Mouse (Mus musculus) gastrocnemius, postnatal 4 days (tissue): ENCODE results near the gene Nol6. TPM values are rescaled to one million over a fixed set of nuclear protein-coding genes. Genes with fewer than 3 reads are reported as not detected.
"Not testable (repeated sequence)": the region's sequence is repeated elsewhere in the genome, so short reads cannot be mapped to it uniquely, and the experiment has no call there.

Source experiments
- DNase-seq, 2 experiments: peaks; one replicate each; pipeline ENCODE4 v3.0.0; 2021 to 2022; ENCODE audit warnings: low spot score in 2 of 2, mixed read lengths in 2 of 2
- total RNA-seq, 2 experiments: library from RNA; stranded (reverse); gene quantifications; 2 replicates each; pipeline ENCODE4 v1.2.3; 2021

Gene Nol6
- total RNA-seq, 2 experiments from 2014 or later, result 23.4 to 26.8 TPM

- no peak for DNase-seq
These were observed 37.3 kb downstream of the Nol6 start for GRCm38 (mm10) chr4:41086947-41087346.

DNA sequence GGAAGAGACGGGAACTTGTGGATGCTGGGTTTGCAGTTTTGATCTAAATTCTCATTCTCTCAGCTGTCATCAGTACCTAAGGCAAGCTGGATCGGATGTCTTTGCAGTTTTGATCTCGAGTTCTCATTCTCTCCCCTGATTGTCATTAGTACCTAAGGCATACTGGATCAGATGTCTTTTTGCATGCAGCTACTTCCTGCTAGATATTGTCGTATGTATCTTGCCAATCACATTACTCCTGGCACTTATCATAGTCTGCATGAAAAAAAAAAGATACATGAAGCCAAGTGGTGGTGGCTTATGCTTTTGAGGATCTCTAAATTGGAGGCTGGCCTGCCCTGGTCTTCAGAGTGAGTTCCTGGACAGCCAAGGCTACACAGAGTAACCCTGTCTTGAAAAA, 39.4 kb downstream of the Nol6 start:
- DNase-seq, result no peak

GRCm38 (mm10) chr4:41082803-41083202, 41.5 kb downstream of the Nol6 start:
- DNase-seq, result not testable (repeated sequence)

- DNase-seq, result no peak
These were observed 42.5 kb downstream of the Nol6 start for GRCm38 (mm10) chr4:41081733-41082132.

DNA sequence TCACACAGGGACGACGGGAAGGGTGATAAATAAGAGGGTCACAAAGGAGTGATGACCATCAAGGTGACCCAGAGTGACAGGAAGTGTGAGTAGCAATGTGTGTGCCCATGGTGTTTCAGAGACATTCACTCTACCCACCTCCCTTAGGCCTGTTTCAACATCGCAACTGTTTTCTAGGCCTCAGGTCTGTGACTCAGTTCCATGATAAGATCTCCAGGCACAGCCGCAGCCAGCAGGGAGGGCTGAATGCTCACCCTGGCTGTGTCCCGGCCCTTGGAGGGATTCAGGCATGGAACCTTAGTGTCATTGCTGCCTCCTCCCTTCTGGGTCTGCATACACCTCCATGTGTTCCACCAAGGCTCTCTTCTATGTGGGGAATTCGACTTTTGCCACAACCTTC, 45.5 kb downstream of the Nol6 start:
- DNase-seq, result no peak

- DNase-seq, result no peak
These were observed 49.8 kb downstream of the Nol6 start for GRCm38 (mm10) chr4:41074461-41074860.

DNA sequence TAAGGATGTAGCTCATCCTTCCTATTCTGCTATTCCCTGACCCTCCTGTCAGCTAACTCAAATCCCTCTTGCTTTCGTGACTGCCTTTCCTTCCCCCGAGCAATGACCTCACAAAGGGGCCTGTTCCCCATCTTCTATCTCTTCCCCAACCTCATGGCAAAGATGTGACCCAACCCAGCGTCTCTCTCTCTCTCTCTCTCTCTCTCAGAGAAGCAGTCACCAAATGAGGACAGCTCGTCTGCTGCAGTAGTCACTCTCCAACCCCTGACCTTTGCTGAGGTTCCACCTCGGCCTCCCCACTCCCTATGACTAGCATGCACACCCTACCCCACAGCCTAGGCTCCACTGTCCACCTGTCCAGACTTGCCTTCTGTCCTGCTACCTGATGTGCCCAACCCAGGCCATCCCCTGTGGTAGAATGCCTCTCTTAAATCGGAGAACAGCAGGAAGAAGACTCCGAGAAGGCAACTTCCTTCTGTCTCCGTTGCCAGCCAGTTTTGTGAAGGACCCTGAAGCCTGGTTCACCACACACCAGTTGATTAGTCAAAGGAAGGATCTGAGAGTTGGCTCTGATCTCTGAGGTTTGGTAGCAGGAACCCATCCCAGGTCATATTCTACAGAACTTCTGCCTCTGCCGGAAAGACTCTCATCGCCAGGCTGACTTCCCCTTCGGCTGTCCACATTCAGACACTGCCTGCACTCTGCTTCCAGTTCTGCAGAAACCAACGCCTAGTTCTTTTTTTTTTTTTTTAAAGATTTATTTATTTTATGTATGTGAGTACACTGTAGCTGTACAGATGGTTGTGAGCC, 51.0 kb downstream of the Nol6 start:
- DNase-seq, result no peak

GRCm38 (mm10) chr4:41071500-41072429, 52.5 kb downstream of the Nol6 start:
- no peak for DNase-seq

DNA sequence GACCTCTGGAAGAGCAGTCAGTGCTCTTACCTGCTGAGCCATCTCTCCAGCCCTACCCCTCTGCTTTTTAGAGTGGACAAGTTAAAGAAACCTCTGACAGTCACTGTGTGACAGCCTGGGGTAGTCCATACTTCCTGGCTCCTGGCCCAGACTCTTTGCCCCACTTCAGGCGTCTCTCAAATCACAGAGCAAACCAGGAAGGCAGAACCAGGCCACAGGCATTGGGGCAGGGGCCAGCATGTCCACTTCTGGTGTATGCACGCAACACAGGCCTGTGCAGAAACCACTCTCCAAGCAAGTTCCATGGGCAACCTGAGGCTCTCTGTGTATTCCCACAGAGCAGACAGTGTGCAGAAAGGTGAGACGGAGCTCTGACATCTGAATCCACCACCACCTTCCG, 59.1 kb downstream of the Nol6 start:
- DNase-seq, result no peak

Other genes with a start within 250 kb of the Nol6 start
- not detected for gene Spink4, start 204.4 kb downstream of the Nol6 start, total RNA-seq
- gene Bag1, start 176.2 kb downstream of the Nol6 start, total RNA-seq, result 100 to 1,000 TPM; 174 to 190 TPM
- 10 to 100 TPM; 40.9 to 43.3 TPM for gene Chmp5, start 176.0 kb downstream of the Nol6 start, total RNA-seq
- gene Nfx1, start 153.5 kb downstream of the Nol6 start, total RNA-seq, result 10 to 100 TPM; 41.7 to 45.6 TPM
- gene Aqp7, start 76.3 kb downstream of the Nol6 start, total RNA-seq, result 10 to 100 TPM in 1 of 2 experiments, 1 to 10 TPM in 1; 8.2 to 10.5 TPM
- under 1 TPM in 1 of 2 experiments, not detected in 1; 0.49 TPM for gene Aqp3, start 26.3 kb downstream of the Nol6 start, total RNA-seq
- 10 to 100 TPM; 97.5 to 98.5 TPM for gene Ube2r2, start 11.3 kb upstream of the Nol6 start, total RNA-seq
- gene Ubap2, start 150.7 kb upstream of the Nol6 start, total RNA-seq, result 100 to 1,000 TPM; 127 to 136 TPM
- 10 to 100 TPM; 36.1 to 38.0 TPM for gene Dcaf12, start 190.4 kb upstream of the Nol6 start, total RNA-seq
- gene Ubap1, start 224.5 kb upstream of the Nol6 start, total RNA-seq, result 10 to 100 TPM; 41.2 to 46.0 TPM